Mouse (Mus musculus) forebrain, embryonic 12.5 days (tissue): ENCODE measurements at regions not wholly inside any gene's neighbourhood (a gene's known extent, or its start where the extent isn't known, plus 50 kb on each side); places are given as distances from the start of the nearest gene placed in this dataset.

ENCODE experiments used
- ATAC-seq: fragments of 200-750 bp; cut with Nextera tagmentation; 2 replicates; pipeline ENCODE4 v1.8.0; 2017; ENCODE audit warnings: moderate TSS enrichment; ENCODE audit not compliant: low FRiP score
- H3K27ac ChIP-seq: fragments of 300-500 bp; sonication (generic); 2 replicates; pipeline ENCODE4 v1.5.1; 2016; ENCODE audit warnings: mild to moderate bottlenecking
- H3K27me3 ChIP-seq: fragments of 300-500 bp; sonication (generic); 2 replicates; pipeline ENCODE4 v1.6.1; 2016; ENCODE audit warnings: mild to moderate bottlenecking
- H3K36me3 ChIP-seq: fragments of 300-500 bp; sonication (generic); replicated peaks from 2 replicates; pipeline ENCODE4 v1.6.1; 2016; ENCODE audit warnings: mild to moderate bottlenecking
- H3K4me1 ChIP-seq: fragments of 300-500 bp; sonication (generic); 2 replicates; pipeline ENCODE4 v1.6.1; 2016
- H3K4me2 ChIP-seq: fragments of 300-500 bp; sonication (generic); 2 replicates; pipeline ENCODE4 v1.6.1; 2016; ENCODE audit warnings: mild to moderate bottlenecking, moderate library complexity
- H3K4me3 ChIP-seq: fragments of 300-500 bp; sonication (generic); replicated peaks from 2 replicates; pipeline ENCODE4 v1.5.1; 2016; ENCODE audit warnings: mild to moderate bottlenecking
- H3K9ac ChIP-seq: fragments of 300-500 bp; sonication (generic); 2 replicates; pipeline ENCODE4 v1.6.1; 2016; ENCODE audit warnings: mild to moderate bottlenecking
- H3K9me3 ChIP-seq: fragments of 300-500 bp; sonication (generic); 2 replicates; pipeline ENCODE4 v1.6.1; 2016
- WGBS: fragments of 180-500 bp; shearing (Covaris S2); methylation state at CpG from one replicate; pipeline ENCODE4 v1.1.7; 2016; 5-methylcytosine and 5-hydroxymethylcytosine counted together

DNA sequence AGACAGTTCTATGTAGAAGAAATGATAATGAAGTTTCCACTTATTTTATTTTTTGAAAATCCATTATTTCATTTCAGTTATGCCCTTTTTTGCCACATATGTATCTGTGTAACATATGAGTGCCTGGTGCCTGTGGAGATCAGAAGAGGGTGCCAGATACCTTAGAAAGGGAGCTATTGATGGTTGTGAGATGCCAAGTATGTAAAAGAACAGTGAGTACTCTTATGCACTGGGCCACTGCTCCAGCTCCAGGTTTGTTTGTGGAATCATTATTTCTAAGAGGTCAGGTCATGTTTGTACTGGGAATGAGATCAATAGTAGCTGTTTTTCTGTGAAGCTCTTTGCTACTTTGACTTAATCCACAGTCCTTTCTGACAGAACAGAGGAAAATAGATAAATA, 68.1 kb downstream of the Cenpw start:
- no peak overlapping the region for H3K4me3 ChIP-seq
- no peaks in the 10 kb centered on the region for H3K9me3 ChIP-seq
- H3K27ac ChIP-seq: no peak overlapping the region
- no peaks in the 10 kb centered on the region for H3K36me3 ChIP-seq
- H3K4me2 ChIP-seq: no peak overlapping the region
- ATAC-seq: no peak
- no peaks in the 10 kb centered on the region for H3K4me1 ChIP-seq
- H3K27me3 ChIP-seq: no peaks in the 10 kb centered on the region
- no peak overlapping the region for H3K9ac ChIP-seq

DNA sequence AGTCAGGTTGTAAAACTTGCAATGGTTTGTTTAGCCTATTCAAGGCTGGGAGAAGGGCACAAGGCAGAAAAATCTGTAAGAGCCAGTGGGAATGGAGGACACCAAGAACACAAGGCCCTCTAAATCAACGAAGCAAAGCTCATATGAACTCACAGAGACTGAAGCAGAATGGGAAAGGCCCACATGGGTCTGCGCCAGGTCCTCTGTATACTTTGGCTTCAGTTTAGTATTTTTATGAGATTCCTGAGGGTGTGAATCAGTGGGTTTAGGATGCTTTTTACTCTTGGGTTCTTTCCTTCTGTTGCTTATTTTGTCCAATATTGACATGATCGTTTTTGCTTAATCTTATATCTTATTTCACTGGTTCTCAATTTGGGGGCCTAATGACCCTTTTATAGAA, 90.0 kb downstream of the Cenpw start:
- H3K36me3 ChIP-seq: no peaks in the 10 kb centered on the region
- H3K27me3 ChIP-seq: no peaks in the 10 kb centered on the region
- H3K4me1 ChIP-seq: no peaks in the 10 kb centered on the region
- no peak for ATAC-seq
- WGBS: 82% methylated on average over 3 of the region's 3 CpGs
- no peak overlapping the region for H3K27ac ChIP-seq
- H3K4me2 ChIP-seq: no peak overlapping the region
- no peaks in the 10 kb centered on the region for H3K9me3 ChIP-seq
- no peak overlapping the region for H3K4me3 ChIP-seq
- H3K9ac ChIP-seq: no peak overlapping the region

DNA sequence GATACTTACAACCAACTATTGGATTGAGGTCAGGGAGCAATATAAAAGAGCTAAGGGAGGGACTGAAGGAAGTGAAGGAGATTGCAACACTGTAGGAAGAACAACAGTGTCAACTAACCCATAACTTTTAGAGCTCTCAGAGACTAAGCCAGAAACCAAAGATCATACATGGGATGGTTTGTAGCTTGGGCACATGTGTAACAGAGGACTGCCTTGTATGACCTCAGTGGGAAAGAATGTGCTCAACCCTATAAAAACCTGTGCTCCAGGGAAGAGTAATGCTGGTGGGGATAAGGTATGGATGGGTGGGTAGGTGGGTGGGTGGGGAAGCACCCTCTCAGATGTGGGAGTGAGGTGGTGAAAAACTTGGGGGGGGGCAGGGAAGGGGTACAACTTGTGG, 97.9 kb downstream of the Cenpw start:
- ATAC-seq: no peak
- H3K4me2 ChIP-seq: no peak overlapping the region

DNA sequence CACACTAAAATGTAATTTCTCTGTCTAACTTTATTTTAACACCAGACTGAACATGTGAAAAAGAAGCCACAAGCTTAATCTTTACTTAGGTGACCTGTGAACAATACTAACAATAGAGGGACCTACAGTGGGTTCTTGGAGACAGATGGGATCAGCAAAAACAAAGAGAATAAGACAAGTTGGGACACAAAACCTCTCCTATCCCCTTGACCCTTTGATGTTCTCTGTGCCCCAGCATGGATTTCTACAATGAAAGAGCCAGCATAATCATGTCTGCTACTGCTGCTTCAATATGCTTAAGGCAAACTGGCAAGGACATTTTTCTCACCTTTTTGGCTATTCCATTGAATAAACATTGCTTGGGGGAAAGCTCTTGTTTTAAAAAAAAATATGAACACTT, 105.8 kb downstream of the Cenpw start:
- Histone ChIP-seq H3K4me2 (no peak overlapping the region), H3K9ac (no peak overlapping the region), H3K27me3 (no peaks in the 10 kb centered on the region), H3K4me1 (peaks cover 3% of the 10 kb centered on the region; the same call in 1 of the 2 replicates), H3K36me3 (no peaks in the 10 kb centered on the region), H3K27ac (no peak overlapping the region), H3K9me3 (no peaks in the 10 kb centered on the region), H3K4me3 (no peak overlapping the region)
- ATAC-seq: no peak

More for the DNA sequence above, 97.9 kb downstream of the Cenpw start:
- no peak overlapping the region for H3K9ac ChIP-seq
- H3K4me3 ChIP-seq: no peak overlapping the region
- H3K9me3 ChIP-seq: no peaks in the 10 kb centered on the region
- H3K36me3 ChIP-seq: no peaks in the 10 kb centered on the region
- H3K4me1 ChIP-seq: no peaks in the 10 kb centered on the region
- H3K27ac ChIP-seq: no peak overlapping the region
- no peaks in the 10 kb centered on the region for H3K27me3 ChIP-seq

DNA sequence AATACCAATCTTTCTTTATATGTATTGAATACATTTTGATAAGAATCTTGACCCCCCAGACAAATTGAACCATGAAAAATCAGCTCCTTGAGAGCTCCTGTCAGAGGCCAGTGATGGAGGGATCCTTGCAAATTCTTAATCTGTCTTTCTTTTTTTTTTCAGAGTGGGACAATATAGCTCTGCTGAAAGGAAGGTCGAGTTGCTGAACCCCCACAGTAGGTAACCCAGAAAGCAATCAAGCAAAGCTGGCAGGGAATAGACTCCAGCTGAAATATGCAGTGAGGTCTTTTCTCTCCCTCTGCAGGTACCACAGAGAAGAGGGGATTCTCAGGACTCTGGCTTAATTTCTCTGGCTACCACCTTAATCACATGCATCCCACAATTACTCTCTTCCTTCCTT, 108.8 kb downstream of the Cenpw start:
- H3K27me3 ChIP-seq: no peaks in the 10 kb centered on the region
- 0 out of 2 replicates have a peak overlapping the region, but pooled peaks have one; percentile 50 for H3K27ac ChIP-seq
- H3K4me3 ChIP-seq: no peak overlapping the region
- no peaks in the 10 kb centered on the region for H3K36me3 ChIP-seq
- H3K9ac ChIP-seq: no peak overlapping the region
- H3K9me3 ChIP-seq: no peaks in the 10 kb centered on the region
- 0% methylated on average over 1 of the region's 1 CpGs for WGBS
- peak; percentile 37; the same call in 1 of the 2 replicates for ATAC-seq
- no peak overlapping the region for H3K4me2 ChIP-seq
- H3K4me1 ChIP-seq: peaks cover 3% of the 10 kb centered on the region; the same call in 1 of the 2 replicates

DNA sequence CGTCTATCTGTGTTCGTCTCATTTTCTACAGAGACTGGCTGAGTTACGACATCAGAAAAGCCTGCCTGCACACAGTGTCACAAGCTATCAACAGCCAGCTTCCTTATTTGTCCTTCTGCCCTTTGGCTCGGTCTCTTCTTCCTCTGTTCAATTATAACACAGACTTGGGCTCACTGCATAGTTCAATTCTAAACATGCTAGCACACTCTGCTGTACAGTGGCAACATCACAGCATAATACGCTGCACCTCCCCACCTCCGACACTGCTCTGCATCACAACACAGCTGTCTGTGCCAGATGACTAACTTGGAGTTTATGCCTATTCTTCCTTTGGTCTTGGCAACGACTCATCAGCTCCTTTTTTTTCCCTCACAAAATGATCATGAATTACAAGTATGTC, 111.0 kb downstream of the Cenpw start:
- H3K4me2 ChIP-seq: no peak overlapping the region
- H3K4me1 ChIP-seq: no peaks in the 10 kb centered on the region
- peak; percentile 59; the same call in 1 of the 2 replicates for ATAC-seq
- no peaks in the 10 kb centered on the region for H3K36me3 ChIP-seq
- H3K4me3 ChIP-seq: no peak overlapping the region
- peak overlapping the region; percentile 11; the same call in 1 of the 2 replicates for H3K27ac ChIP-seq
- no peak overlapping the region for H3K9ac ChIP-seq
- WGBS: 63% methylated on average over 7 of the region's 7 CpGs
- H3K27me3 ChIP-seq: no peaks in the 10 kb centered on the region
- no peaks in the 10 kb centered on the region for H3K9me3 ChIP-seq

DNA sequence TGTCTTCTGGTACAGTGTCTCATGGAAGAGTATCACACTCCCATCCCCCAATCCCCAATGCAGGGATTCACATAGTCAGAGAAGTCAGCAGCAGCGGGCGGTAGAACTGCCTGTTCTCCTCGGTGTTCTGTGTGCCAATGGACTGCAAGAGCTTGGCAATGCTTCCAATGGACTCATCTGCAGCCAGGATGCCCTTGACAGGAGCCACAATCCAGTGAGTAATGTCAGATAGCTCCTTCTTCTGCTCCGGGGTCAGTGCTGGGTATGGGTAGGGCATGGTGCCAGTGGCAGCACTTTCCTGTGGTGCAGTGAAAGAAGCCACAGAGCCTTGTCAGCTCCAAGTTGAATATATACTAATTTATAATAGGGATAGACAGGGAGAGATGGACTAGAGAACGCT, 115.3 kb downstream of the Cenpw start:
- no peaks in the 10 kb centered on the region for H3K36me3 ChIP-seq
- H3K27me3 ChIP-seq: no peaks in the 10 kb centered on the region
- H3K4me1 ChIP-seq: no peaks in the 10 kb centered on the region
- WGBS: 90% methylated on average over 5 of the region's 5 CpGs
- no peak overlapping the region for H3K27ac ChIP-seq
- H3K9ac ChIP-seq: no peak overlapping the region
- no peak overlapping the region for H3K4me3 ChIP-seq
- no peak for ATAC-seq
- H3K9me3 ChIP-seq: no peaks in the 10 kb centered on the region
- H3K4me2 ChIP-seq: no peak overlapping the region

DNA sequence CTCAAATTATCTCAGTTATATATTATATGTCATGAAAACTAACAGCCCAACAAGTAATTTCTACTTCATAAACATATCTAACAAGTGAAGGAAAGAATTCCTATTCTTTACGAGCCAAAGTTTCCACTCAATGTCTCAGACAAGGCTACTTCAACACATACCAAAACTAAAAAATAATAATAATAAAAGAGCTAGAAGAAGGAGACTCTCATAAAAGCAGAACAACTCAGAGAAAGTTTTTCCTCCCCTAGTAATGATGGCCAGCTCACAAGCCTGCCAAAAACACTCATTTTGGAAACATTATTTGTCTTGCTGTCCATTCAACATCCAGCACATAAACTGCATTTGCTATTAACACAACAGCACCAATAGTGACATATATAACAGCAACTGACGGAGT, 133.7 kb downstream of the Cenpw start:
- H3K9ac ChIP-seq: no peak overlapping the region
- no peaks in the 10 kb centered on the region for H3K36me3 ChIP-seq
- H3K27me3 ChIP-seq: no peaks in the 10 kb centered on the region
- ATAC-seq: no peak
- 91% methylated on average over 2 of the region's 2 CpGs for WGBS
- H3K4me2 ChIP-seq: no peak overlapping the region
- H3K9me3 ChIP-seq: no peaks in the 10 kb centered on the region
- H3K4me1 ChIP-seq: no peaks in the 10 kb centered on the region
- H3K27ac ChIP-seq: no peak overlapping the region
- H3K4me3 ChIP-seq: no peak overlapping the region

DNA sequence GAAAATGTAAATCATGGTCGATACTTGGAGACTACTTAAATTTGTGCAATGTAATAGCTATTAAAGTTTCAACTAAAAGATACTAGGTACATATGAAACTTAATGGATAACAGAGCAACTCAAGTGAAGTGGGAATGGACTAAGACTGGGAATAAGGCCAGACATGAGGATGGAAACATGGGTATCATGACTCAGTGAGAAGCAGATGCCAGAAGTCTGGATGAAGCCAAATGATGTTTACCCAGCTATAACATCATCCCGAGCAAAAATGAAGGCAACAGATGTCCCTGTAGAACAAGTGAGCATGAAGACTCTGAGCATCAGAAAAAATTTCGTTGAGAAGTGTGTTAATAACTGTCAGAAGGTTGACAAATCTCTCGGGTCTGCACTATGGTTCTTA, 169.7 kb downstream of the Cenpw start:
- H3K36me3 ChIP-seq: no peaks in the 10 kb centered on the region
- no peaks in the 10 kb centered on the region for H3K4me1 ChIP-seq
- H3K9ac ChIP-seq: no peak overlapping the region
- H3K4me3 ChIP-seq: no peak overlapping the region
- 73% methylated on average over 4 of the region's 4 CpGs for WGBS
- no peak overlapping the region for H3K27ac ChIP-seq
- no peak overlapping the region for H3K4me2 ChIP-seq
- ATAC-seq: no peak
- H3K9me3 ChIP-seq: no peaks in the 10 kb centered on the region
- H3K27me3 ChIP-seq: no peaks in the 10 kb centered on the region

DNA sequence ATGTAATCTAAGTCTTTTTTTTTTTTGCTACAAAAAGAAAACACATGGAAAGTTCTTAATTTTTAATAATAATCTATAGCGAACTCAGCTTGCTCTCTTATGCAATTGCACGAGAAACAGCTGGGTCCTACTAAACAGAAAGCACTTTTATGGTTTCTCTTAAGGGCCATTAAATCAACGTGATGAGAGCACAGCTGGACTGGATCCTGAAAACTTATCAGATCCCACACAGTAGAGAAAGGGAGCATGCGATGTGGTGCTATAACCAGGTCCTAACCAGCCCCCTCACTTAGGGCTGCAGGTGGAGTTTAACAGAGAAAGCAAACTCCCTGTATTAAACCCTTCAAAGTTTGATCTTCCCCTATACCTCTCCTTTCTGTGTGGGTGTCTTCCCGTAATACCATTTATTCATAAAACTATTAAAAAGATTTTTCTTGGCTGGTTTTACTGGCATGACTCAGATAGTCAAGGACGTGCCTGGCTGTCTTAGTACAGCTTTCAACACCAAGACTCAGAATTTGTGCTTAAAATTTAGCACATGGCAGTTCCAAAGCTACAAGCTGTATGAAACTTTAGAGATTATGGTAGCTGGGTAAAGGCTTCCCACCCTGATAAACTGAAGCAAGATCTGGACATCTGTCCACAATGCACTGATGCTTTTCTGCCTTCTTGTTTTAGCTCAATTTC, 197.3 kb downstream of the Cenpw start:
- no peak overlapping the region for H3K4me2 ChIP-seq
- no peaks in the 10 kb centered on the region for H3K9me3 ChIP-seq
- no peaks in the 10 kb centered on the region for H3K36me3 ChIP-seq
- no peaks in the 10 kb centered on the region for H3K4me1 ChIP-seq
- no peak overlapping the region for H3K4me3 ChIP-seq
- no peaks in the 10 kb centered on the region for H3K27me3 ChIP-seq
- no peak overlapping the region for H3K9ac ChIP-seq
- no peak for ATAC-seq
- WGBS: 86% methylated on average over 6 of the region's 6 CpGs
- H3K27ac ChIP-seq: no peak overlapping the region

DNA sequence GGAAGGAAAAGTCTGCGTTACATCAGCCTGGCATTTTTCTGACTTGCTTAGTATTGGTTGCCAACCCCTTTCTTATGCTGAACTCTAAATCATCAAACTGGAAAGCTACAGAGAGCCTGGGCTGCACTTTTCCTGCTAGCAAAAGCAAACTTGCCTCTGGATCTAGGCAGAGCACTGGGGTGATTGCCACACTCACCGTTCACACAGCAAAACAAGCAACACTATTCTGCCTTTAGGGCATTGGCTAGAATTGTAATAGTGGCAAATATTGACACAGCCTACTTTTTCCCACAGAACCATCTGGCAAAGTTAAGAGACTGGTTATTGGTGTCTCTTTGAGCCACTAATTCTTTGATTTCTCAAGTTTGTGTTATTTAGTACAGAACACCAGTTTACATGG, 199.5 kb downstream of the Cenpw start:
- H3K36me3 ChIP-seq: no peaks in the 10 kb centered on the region
- no peak overlapping the region for H3K27ac ChIP-seq
- H3K27me3 ChIP-seq: no peaks in the 10 kb centered on the region
- no peaks in the 10 kb centered on the region for H3K9me3 ChIP-seq
- no peaks in the 10 kb centered on the region for H3K4me1 ChIP-seq
- no peak overlapping the region for H3K9ac ChIP-seq
- ATAC-seq: no peak
- no peak overlapping the region for H3K4me3 ChIP-seq
- 86% methylated on average over 2 of the region's 2 CpGs for WGBS
- H3K4me2 ChIP-seq: no peak overlapping the region

DNA sequence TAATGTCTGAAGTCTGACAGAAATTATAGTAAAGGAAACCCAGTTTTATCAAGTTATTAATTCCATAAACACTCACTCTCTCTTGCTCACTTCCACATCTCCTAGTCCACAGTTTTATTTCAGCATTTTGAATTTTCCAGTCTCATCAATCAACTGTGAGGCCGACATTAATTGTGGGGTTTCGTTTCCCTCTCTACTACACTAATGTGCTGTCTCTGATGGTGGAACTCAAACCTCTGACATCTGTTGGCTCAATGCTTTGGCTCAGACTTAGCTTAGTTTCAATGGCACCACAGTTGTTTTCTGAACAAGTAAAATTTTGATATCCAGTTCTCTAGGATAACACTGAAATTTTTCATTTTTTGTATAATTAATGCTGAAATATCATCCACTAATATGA, 218.8 kb downstream of the Cenpw start:
- no peak overlapping the region for H3K27ac ChIP-seq
- no peaks in the 10 kb centered on the region for H3K4me1 ChIP-seq
- H3K9me3 ChIP-seq: no peaks in the 10 kb centered on the region
- no peaks in the 10 kb centered on the region for H3K36me3 ChIP-seq
- 85% methylated on average over 2 of the region's 2 CpGs for WGBS
- H3K4me3 ChIP-seq: no peak overlapping the region
- H3K27me3 ChIP-seq: no peaks in the 10 kb centered on the region
- ATAC-seq: no peak
- H3K9ac ChIP-seq: no peak overlapping the region
- H3K4me2 ChIP-seq: no peak overlapping the region
